Mouse (Mus musculus) kidney, postnatal 14 days (tissue): ENCODE results near the gene Ctxn1.
"Not testable (repeated sequence)": the region's sequence is repeated elsewhere in the genome, so short reads cannot be mapped to it uniquely, and the experiment has no call there.

ENCODE experiments used
- DNase-seq: peaks from one replicate; pipeline ENCODE4 v3.0.0; 2022; ENCODE audit warnings: mixed read lengths

Gene Ctxn1

GRCm38 (mm10) chr8:4259125-4259804 lies at the start of gene Ctxn1:
Gene Ctxn1 (minus strand): TSS chr8:4259274.
- DNase-seq, result peak; percentile 97

- no peak for DNase-seq
Measured at GRCm38 (mm10) chr8:4305838-4306237, 46.8 kb upstream of the Ctxn1 start.

GRCm38 (mm10) chr8:4304124-4304547 lies 45.1 kb upstream of the Ctxn1 start:
- no peak for DNase-seq

- DNase-seq, result no peak
Measured at GRCm38 (mm10) chr8:4297822-4298221, 38.7 kb upstream of the Ctxn1 start.

GRCm38 (mm10) chr8:4292738-4293137 lies 33.7 kb upstream of the Ctxn1 start:
- DNase-seq, result no peak

GRCm38 (mm10) chr8:4276111-4276465 lies 17.0 kb upstream of the Ctxn1 start:
- DNase-seq, result no peak

GRCm38 (mm10) chr8:4275275-4276110 lies 16.4 kb upstream of the Ctxn1 start, which contains the start of gene Timm44:
Gene Timm44 (minus strand): TSS chr8:4275913.
- peak; percentile 97 for DNase-seq

- no peak for DNase-seq
Measured at GRCm38 (mm10) chr8:4269609-4270008, 10.5 kb upstream of the Ctxn1 start.

- peak; percentile 27 for DNase-seq
Measured at GRCm38 (mm10) chr8:4267627-4268026, 8.6 kb upstream of the Ctxn1 start.

- DNase-seq, result no peak
Measured at GRCm38 (mm10) chr8:4265160-4265914, 6.3 kb upstream of the Ctxn1 start.

- DNase-seq, result no peak
Measured at GRCm38 (mm10) chr8:4263105-4263791, 4.2 kb upstream of the Ctxn1 start.

- DNase-seq, result no peak
Measured at GRCm38 (mm10) chr8:4259805-4260170, 714 bp upstream of the Ctxn1 start.

GRCm38 (mm10) chr8:4258678-4259077 lies 396 bp downstream of the Ctxn1 start:
- no peak for DNase-seq

GRCm38 (mm10) chr8:4258233-4258632 lies 841 bp downstream of the Ctxn1 start:
- DNase-seq, result peak; percentile 75

- no peak for DNase-seq
Measured at GRCm38 (mm10) chr8:4257350-4257749, 1.7 kb downstream of the Ctxn1 start.

GRCm38 (mm10) chr8:4256911-4257310 lies 2.2 kb downstream of the Ctxn1 start:
- DNase-seq, result no peak

GRCm38 (mm10) chr8:4255471-4255870 lies 3.6 kb downstream of the Ctxn1 start:
- DNase-seq, result not testable (repeated sequence)

GRCm38 (mm10) chr8:4254001-4254400 lies 5.1 kb downstream of the Ctxn1 start:
- DNase-seq, result peak; percentile 85

GRCm38 (mm10) chr8:4252934-4253841 lies 5.9 kb downstream of the Ctxn1 start, which contains the start of gene Snapc2:
Gene Snapc2 (plus strand): TSS chr8:4253080.
- DNase-seq, result peak; percentile 97

- no peak for DNase-seq
Measured at GRCm38 (mm10) chr8:4252116-4252760, 6.8 kb downstream of the Ctxn1 start.
